Mouse (Mus musculus): Measurements from ENCODE around the gene Brdt.
A peak's percentile ranks its signal among the peaks of the same experiment; 100 is the strongest.
"Not testable (repeated sequence)": the region's sequence is repeated elsewhere in the genome, so short reads cannot be mapped to it uniquely, and the experiment has no call there.

Brdt gene

GRCm38 (mm10) chr5:107342891-107343290, 11.9 kb downstream of the Brdt start:
- DNase-seq: no peak

DNA sequence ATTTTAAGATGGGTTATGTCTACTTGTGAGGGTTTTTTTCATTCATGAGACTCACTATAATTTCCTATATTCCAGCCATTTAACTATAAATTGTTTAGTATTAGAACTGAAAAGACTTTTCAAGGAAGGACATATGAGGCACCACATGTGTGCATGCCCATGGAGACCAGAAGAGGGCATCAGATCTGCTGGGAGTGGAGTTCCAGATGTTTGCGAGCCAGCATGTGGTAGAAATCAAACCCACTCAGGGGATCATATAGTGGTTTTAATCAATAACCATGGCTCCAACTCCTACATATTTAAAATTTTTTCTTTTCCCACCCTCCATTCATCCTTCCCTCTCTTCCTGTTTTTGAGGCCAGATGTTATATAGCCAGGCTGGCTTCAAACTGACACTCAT, 15.3 kb downstream of the Brdt start:
- no peak for DNase-seq

- no peak for DNase-seq
Measured at GRCm38 (mm10) chr5:107352566-107352965, 21.6 kb downstream of the Brdt start.

- DNase-seq: no peak
Measured at GRCm38 (mm10) chr5:107353981-107354380, 23.0 kb downstream of the Brdt start.

GRCm38 (mm10) chr5:107355801-107356200, 24.8 kb downstream of the Brdt start:
- no peak for DNase-seq

- DNase-seq: no peak
Measured at GRCm38 (mm10) chr5:107357723-107358122, 26.8 kb downstream of the Brdt start.

DNA sequence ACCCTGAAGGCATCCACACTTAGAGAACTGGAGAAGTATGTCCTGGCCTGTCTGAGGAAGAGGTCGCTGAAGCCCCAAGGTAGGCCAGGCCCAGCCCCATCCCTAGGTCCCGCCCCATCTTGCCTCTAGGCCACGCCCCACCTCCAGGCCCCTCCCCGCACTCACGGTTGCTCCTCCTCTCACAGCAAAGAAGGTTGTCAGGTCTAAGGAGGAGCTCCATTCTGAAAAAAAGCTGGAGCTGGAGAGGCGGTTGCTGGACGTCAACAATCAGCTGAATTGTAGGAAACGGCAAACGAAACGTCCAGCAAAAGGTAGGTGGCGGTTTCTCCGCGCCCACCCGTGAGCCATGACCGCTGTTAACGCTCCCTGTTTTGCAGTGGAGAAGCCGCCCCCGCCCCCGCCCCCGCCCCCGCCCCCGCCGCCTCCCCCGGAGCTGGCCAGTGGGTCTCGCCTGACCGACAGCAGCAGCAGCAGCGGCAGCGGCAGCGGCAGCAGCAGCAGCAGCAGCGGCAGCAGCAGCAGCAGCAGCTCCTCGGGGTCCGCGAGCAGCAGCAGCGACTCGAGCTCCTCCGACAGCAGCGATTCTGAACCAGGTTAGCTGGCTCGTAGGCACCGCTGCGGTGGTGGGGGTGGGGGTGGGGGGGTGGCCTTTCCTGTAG, 28.6 kb downstream of the Brdt start:
- DNase-seq: peak; percentile 85

GRCm38 (mm10) chr5:107360054-107360730, 29.2 kb downstream of the Brdt start:
- DNase-seq: no peak

- DNase-seq: no peak
Measured at GRCm38 (mm10) chr5:107370040-107370439, 39.1 kb downstream of the Brdt start.

DNA sequence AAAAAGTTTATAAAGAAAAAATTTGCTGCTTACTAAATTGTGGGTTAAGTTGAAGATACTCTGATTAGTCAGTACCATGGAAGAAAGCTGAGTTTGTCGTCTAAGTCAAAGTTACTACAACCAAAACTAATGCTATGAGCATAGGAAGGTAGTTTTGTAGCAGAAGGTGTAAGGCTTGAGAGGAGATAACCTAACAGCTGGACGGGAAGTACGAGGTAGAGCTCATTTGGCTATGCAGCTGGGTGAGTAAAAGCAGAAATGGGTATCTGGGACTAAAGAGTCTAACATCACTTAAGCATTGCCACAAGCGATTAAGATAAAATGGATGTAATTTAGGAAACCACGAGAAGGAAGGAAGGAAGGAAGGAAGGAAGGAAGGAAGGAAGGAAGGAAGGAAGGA, 40.4 kb downstream of the Brdt start:
- DNase-seq: no peak

DNA sequence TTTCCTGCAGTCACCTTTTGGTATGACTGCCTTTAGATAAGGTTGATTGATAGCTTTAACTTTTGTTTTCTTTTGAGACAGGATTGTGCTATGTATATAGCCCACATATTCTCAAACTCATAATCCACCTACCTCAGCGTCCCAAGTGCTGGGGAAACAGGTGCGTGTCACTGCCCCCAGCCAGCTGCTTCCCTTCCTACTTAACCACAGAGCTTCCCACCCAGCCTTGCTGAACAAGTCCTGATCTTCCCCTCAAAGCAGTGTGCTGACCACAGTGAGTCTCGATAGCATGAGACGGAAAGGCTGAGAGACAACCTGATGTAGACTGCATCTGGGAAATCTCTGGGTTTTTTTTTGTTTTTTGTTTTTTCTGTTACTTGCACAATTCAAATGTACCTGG, 42.3 kb downstream of the Brdt start:
- DNase-seq: no peak

- not testable (repeated sequence) for DNase-seq
Measured at GRCm38 (mm10) chr5:107386448-107386847, 55.5 kb downstream of the Brdt start.

DNA sequence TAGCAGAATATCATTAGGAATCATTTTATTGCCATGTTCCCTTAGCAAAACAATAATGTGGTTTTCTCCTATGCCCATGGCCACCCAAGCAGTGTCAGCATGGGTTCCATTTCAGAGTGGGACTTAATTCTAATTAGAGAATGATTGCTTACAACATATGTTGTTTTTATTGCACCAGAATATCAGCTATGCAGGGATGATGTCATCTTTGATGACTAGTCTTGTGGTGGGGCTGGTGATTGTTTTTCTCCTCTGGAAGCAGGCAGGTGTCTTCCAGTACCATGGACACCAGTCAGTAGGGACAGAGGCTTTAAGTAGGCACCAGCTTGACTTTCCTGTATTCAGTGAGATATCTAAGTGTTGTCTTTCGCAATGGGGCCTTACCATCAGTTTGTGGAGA, 56.8 kb downstream of the Brdt start:
- no peak for DNase-seq

- no peak for DNase-seq
Measured at GRCm38 (mm10) chr5:107389373-107389772, 58.4 kb downstream of the Brdt start.

- no peak for DNase-seq
Measured at GRCm38 (mm10) chr5:107394437-107394836, 63.5 kb downstream of the Brdt start.

- DNase-seq: no peak
Measured at GRCm38 (mm10) chr5:107402436-107402835, 71.5 kb downstream of the Brdt start, which contains the start of gene Ephx4. Ephx4 (plus strand) TSS chr5:107402736.

GRCm38 (mm10) chr5:107403011-107403946, 72.3 kb downstream of the Brdt start:
- DNase-seq: peak; percentile 59

DNA sequence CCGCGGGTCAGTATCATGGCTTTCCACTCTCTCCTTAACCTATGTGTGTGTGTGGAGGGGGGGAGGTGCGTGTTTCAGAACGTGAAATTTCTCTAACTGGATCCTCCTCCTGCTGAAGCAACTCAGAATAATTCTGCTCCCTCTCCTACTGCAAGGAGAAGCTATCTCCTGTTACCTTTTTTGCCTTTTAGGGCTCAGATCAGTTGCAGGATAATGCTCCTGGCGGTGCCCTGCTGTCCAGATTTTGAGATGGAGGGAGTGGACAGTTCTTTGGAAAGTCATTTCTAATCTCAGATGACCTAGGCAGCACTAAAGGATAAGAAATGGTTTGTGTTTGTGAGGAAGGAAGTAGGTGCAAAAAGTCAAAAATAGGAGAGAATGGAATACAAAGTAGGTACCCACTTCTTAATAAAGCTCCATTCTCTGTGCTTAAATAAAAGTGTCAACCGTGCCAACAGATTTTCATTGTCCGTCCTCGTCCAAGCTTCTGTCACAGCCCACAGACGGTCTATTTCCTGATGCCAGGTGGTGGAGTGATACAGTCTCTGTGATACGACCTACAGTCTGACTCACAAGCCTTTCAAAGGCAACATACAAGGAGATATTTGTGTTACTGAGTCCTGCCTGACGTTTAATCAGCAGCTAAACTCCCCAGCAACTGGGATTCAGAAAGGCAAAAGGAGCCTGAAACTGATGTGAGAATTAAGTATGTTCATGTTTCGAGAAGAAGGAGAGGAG, 73.2 kb downstream of the Brdt start:
- DNase-seq: peak; percentile 47

DNA sequence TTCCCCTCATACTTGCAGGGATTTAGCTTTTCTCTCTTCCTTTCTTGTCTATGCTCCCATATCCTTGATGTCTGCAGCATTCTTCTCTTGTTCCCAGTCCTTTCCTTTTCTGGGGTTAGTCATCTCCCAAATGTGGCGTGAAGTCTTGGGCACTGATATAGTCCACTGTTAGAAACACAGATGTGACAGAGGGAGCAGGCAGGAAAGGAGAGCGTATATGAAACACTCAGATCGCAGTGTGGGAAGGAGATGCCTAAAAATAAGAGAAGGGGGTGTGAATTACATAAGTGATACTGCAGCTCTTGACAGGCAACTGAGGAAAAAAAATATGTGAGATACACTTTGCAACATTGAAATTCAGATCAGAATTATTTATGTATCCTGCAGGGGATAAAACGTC, 74.4 kb downstream of the Brdt start:
- DNase-seq: no peak

- DNase-seq: no peak
Measured at GRCm38 (mm10) chr5:107410305-107410704, 79.3 kb downstream of the Brdt start.

DNA sequence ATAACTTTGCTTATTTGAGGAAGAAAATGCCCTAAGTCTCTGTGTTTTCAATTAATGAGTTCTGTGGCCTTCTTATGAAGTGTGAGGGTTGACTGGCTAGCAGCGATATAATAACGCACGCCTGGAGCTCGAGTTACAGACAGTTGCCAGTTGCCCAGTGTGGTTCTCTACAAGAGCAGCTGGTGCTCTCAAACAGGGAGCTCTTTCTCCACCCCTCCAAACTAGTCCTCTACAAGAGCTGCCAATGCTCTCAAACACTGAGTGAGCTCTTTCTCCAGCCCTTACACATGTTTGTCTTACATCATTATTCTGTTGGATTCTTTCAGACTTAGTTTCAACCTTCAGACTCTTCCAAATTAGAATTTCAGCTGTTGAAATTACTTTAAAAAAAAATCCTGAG, 80.4 kb downstream of the Brdt start:
- peak; percentile 20 for DNase-seq

- DNase-seq: no peak
Measured at GRCm38 (mm10) chr5:107412285-107412684, 81.3 kb downstream of the Brdt start.

DNA sequence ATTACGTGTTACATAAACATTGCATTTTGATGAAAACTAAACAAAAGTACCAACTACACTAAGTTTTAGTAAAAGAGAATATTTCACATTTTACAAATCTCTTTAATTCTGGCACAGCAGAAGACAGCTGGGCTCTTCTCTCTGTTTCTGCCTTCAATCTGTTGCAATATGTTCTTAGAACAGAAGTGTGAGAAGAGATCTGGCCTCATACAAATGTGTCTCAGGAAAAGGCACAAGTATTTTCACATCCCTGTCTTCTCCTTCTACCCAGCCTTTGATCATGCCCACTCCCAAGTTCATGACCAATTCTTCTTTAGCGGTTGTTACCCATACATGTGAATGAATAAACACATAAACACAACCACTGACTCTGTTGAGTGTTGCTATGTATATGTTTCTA, 84.1 kb downstream of the Brdt start:
- no peak for DNase-seq

All from cerebellum, adult 11 months (tissue).